Mouse (Mus musculus) layer of hippocampus, postnatal 14 days (tissue): ENCODE data around the gene Cd63. TPM values are rescaled to one million over a fixed set of nuclear protein-coding genes. Genes with fewer than 3 reads are reported as not detected.

Experiments
- total RNA-seq, 2 experiments: library from RNA; stranded (reverse); gene quantifications; 2 replicates each; pipeline ENCODE4 v1.2.3; 2021

The Cd63 gene
- total RNA-seq, 2 experiments from 2014 or later = 76.7 to 86.1 TPM

Other genes starting within 250 kb of the Cd63 start
- gene Suox, start 226.9 kb upstream of the Cd63 start, total RNA-seq = 10 to 100 TPM; 12.2 to 12.6 TPM
- 100 to 1,000 TPM; 127 to 133 TPM for gene Rab5b, start 204.7 kb upstream of the Cd63 start, total RNA-seq
- gene Pmel, start 196.8 kb upstream of the Cd63 start, total RNA-seq = 1 to 10 TPM; 1.5 to 1.6 TPM
- 1 to 10 TPM; 6.1 to 9.3 TPM for gene Cdk2, start 196.0 kb upstream of the Cd63 start, total RNA-seq
- 10 to 100 TPM; 10.4 to 10.5 TPM for gene Dgka, start 156.1 kb upstream of the Cd63 start, total RNA-seq
- 10 to 100 TPM; 30.2 to 31.0 TPM for gene Pym1, start 153.1 kb upstream of the Cd63 start, total RNA-seq
- 1 to 10 TPM in 1 of 2 experiments, under 1 TPM in 1; 0.83 to 1.2 TPM for gene Mmp19, start 110.1 kb upstream of the Cd63 start, total RNA-seq
- 10 to 100 TPM; 63.7 to 67.1 TPM for gene Dnajc14, start 96.9 kb upstream of the Cd63 start, total RNA-seq
- 10 to 100 TPM; 12.6 to 13.1 TPM for gene Tmem198b, start 96.6 kb upstream of the Cd63 start, total RNA-seq
- gene Sarnp, start 83.7 kb upstream of the Cd63 start, total RNA-seq = 10 to 100 TPM; 35.5 to 42.2 TPM
- 10 to 100 TPM in 1 of 2 experiments, 1 to 10 TPM in 1; 7.4 to 10.4 TPM for gene Ormdl2, start 79.3 kb upstream of the Cd63 start, total RNA-seq
- 10 to 100 TPM; 23.3 to 26.4 TPM for gene Gdf11, start 9.3 kb upstream of the Cd63 start, total RNA-seq
- 1 to 10 TPM; 8.1 to 8.8 TPM for gene Rdh5, start 21.9 kb downstream of the Cd63 start, total RNA-seq
- gene Bloc1s1, start 23.0 kb downstream of the Cd63 start, total RNA-seq = 10 to 100 TPM; 96.9 to 98.1 TPM
- gene Itga7, start 32.8 kb downstream of the Cd63 start, total RNA-seq = 10 to 100 TPM; 28.1 to 28.5 TPM
- not detected for gene Mettl7b, start 60.0 kb downstream of the Cd63 start, total RNA-seq
- not detected for gene Olfr9, start 88.4 kb downstream of the Cd63 start, total RNA-seq
- not detected for gene Olfr763, start 109.8 kb downstream of the Cd63 start, total RNA-seq
- gene Olfr764-ps1, start 138.9 kb downstream of the Cd63 start, total RNA-seq = not detected
- gene Olfr765, start 149.0 kb downstream of the Cd63 start, total RNA-seq = not detected
- not detected for gene Olfr766-ps1, start 168.0 kb downstream of the Cd63 start, total RNA-seq
- gene Olfr767, start 181.9 kb downstream of the Cd63 start, total RNA-seq = not detected
- not detected for gene Olfr768, start 198.4 kb downstream of the Cd63 start, total RNA-seq
- not detected for gene Olfr769, start 216.9 kb downstream of the Cd63 start, total RNA-seq
- not detected for gene Olfr770, start 238.0 kb downstream of the Cd63 start, total RNA-seq